Mouse (Mus musculus) olfactory bulb, adult 2 months (tissue): ENCODE measurements at regions not wholly inside any gene's neighbourhood (a gene's known extent, or its start where the extent isn't known, plus 50 kb on each side); places are given as distances from the start of the nearest gene placed in this dataset.

Experiments
- CTCF ChIP-seq: fragments of 200-500 bp; IDR thresholded peaks from 2 replicates; pipeline ENCODE4 v1.5.1; 2012; ENCODE audit warnings: low read depth, mild to moderate bottlenecking, low read length, moderate library complexity; ENCODE audit not compliant: insufficient read depth
- POLR2A ChIP-seq: fragments of 200-500 bp; IDR thresholded peaks from 2 replicates; pipeline ENCODE4 v1.6.1; 2012; ENCODE audit warnings: mild to moderate bottlenecking, low read depth, low read length, moderate library complexity; ENCODE audit not compliant: insufficient read depth

- TF ChIP-seq CTCF (no peak), POLR2A (no peak)
Observed at GRCm38 (mm10) chr10:117431086-117431619, 51.3 kb upstream of the Cpsf6 start.
